Mouse (Mus musculus): ENCODE measurements around the gene Gm3233.
"Not testable (repeated sequence)": the region's sequence is repeated elsewhere in the genome, so short reads cannot be mapped to it uniquely, and the experiment has no call there.

The Gm3233 gene

DNA sequence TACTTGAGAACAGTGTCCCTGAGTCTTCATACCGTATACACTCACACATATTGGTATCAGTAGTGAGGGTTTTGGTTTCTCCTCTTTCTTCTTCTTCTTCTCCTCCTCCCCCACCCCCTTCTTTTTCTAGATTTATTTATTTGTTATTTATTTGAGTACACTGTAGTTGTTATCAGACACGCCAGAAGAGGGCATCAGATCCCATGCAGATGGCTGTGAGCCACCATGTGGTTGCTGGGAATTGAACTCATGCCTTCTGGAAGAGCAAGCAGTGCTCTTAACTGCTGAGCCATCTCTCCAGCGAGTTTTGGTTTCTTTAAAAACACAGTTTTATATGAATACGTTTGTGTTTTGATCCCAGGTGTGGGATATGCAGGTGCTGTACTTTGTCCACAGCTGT, 31.2 kb downstream of the Gm3233 start:
- in situ Hi-C loops (cut with MboI), result no loop called here

DNA sequence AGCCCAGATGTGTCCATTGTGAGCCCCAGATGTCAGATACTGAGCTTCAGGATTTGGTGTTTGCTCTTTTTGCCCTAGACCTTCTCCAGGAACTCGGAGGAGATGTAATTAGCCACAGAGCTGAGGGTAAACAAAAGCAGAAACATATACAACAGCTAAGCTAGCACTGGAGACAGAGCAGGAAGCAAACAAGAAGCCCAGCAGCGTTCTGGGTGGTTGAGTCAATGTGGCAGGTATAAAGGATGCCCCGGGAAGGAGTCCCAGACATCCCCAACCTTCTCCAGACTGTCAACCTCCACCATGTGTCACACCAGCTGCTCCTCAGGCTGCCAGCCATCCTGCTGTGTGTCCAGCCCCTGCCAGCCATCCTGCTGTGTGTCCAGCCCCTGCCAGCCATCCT, 33.3 kb downstream of the Gm3233 start, which contains the start of gene Gm10100:
Gene Gm10100, plus strand, starts transcription at position 301 of the 400 bp plus-strand sequence.
- in situ Hi-C loops (cut with MboI), result no loop called here

DNA sequence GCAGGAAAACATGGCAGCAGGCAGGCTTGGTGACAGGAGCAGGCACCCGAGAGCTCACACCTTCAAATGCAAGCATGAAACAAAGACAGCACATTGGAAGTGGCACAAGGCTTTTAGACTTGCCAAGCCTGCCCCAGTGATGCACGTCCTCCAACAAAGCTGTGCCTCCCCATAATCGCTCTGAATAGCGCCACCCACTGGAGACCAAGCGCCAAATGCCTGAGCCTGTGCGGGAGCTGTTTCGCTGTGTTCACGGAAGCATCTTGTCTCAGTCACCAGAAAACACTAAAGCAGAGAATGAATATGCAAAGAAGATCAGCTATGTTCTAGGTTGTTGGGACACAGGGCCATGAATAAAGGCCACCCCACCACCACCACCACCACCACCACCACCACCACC, 34.6 kb downstream of the Gm3233 start:
- in situ Hi-C loops (cut with MboI), result no loop called here

DNA sequence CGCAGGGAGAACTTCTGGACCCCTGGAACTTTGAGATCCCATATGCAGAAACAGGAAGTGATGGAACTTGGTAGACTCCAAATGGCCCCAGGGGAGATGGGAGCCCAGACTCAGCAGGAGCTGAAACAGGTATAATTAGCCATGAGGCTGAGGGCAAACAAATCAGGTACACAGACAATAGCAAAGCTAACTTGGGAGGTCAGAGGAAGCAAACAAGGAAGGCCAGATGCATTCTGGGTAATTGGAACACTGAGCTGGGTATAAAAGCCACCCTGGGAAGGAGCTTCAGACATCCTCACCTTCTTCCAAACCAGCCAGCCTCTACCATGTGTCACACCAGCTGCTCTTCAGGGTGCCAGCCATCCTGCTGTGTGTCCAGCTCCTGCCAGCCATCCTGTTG, 39.2 kb downstream of the Gm3233 start, which contains the start of gene Krtap12-1:
Gene Krtap12-1, plus strand, starts transcription at position 301 of the 400 bp plus-strand sequence.
- in situ Hi-C loops (cut with MboI), result not testable (repeated sequence)

DNA sequence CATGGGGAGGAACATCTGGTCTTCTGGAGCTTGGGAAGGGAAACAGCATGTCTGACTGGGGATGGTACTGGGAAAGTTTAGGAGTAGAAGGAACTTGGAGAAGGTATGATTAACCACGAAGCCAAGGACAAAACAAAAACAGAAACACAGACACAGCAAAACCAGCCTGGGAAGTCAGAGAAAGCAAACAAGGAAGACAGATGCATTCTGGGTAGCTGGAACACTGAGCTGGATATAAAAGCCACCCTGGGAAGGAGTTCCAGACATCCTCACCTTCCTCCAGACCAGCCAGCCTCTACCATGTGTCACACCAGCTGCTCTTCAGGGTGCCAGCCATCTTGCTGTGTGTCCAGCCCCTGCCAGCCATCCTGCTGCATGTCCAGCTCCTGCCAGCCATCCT, 44.0 kb downstream of the Gm3233 start, which contains the start of gene Gm10142:
Gene Gm10142, plus strand, starts transcription at position 301 of the 400 bp plus-strand sequence.
- in situ Hi-C loops (cut with MboI), result no loop called here

DNA sequence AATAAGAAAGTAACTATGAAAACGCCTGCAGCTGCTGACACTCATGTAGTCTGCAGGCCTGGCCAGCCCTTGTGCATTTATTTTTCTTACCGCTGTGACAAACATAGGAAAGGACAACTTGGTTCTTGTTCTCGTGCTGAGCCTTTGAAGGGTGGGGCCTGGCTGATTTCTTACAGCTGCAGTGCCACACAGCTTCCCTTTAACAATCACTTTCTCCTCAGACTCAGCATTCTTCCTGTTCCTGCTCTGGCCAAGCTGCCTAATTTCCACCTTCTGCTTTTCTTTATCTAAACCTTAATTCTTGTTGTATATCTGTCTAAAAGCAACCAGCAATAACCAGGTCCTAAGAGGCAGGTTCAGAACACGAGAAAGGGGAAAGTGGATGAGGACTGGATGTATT, 45.7 kb downstream of the Gm3233 start:
- in situ Hi-C loops (cut with MboI), result no loop called here

DNA sequence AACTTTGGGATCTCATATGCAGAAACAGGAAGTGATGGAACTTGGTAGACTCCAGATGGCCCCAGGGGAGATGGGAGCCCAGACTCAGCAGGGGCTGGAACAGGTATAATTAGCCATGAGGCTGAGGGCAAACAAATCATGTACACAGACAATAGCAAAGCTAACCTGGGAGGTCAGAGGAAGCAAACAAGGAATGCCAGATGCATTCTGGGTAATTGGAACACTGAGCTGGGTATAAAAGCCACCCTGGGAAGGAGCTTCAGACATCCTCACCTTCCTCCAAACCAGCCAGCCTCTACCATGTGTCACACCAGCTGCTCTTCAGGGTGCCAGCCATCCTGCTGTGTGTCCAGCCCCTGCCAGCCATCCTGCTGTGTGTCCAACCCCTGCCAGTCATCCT, 48.3 kb downstream of the Gm3233 start, which contains the start of gene Gm10024:
Gene Gm10024, plus strand, starts transcription at position 301 of the 400 bp plus-strand sequence.
- in situ Hi-C loops (cut with MboI), result not testable (repeated sequence)

DNA sequence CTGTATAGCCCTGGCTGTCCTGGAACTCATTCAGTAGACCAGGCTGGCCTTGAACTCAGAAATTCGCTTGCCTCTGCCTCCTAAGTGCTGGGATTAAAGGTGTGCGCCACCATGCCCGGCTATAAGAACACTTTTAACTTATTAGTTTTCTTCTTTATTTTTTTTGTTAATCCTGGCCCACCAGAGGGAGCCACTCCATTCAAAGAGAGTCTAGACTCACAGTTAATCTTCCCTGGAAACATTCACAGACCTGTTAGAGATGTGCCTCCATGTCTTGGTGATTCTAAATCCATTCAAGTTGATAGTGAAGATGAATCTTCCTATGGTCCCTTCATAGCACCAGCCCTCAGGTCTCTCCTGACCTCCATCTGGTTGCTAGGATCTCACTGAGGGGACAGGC, 49.7 kb downstream of the Gm3233 start:
- in situ Hi-C loops (cut with MboI), result no loop called here

Data from mature B cell (primary cell).